Mouse (Mus musculus): ENCODE data around the gene Gm10220. TPM values are rescaled to one million over a fixed set of nuclear protein-coding genes. Genes with fewer than 3 reads are reported as not detected.
"Not testable (repeated sequence)": the region's sequence is repeated elsewhere in the genome, so short reads cannot be mapped to it uniquely, and the experiment has no call there.

Gene Gm10220
- polyA plus RNA-seq (2014; fragmentation: Nextera tagmentation; extraction: Ambion mirVana): 0.17 and 0.23 TPM in 2 replicates

DNA sequence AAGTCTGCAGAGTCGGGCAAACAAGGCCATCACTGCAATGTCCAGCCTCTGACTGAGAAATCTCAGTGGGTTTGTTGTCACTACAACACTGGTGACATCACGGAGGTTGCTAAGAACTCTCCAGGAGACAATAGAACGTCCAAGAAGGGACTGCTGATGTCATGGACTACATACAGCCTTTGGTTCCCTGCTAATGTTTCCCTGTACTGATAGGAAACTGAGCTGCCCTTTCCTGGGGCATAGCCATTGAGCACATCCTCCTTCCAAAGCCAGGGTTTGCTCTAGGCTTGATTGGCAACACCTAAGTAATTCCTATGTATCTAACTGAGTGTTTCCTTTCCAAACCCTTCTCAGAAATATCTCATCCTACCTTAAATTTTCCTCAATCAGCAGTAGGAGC lies at the start of gene Gm10220:
Gene Gm10220, minus strand, starts transcription at position 101 of the 400 bp plus-strand sequence.
- not testable (repeated sequence) for H3K4me1 ChIP-seq (ENCODE audit: control insufficient read depth, insufficient read depth, low read length); H3K4me3 ChIP-seq (ENCODE audit: low read depth, low read length); ATAC-seq (ENCODE audit: low read depth); H3K27me3 ChIP-seq (ENCODE audit: control insufficient read depth, insufficient read depth, low read length); H3K36me3 ChIP-seq (ENCODE audit: control insufficient read depth, insufficient read depth, low read length); H3K9me3 ChIP-seq (ENCODE audit: control insufficient read depth, low read length); H3K4me2 ChIP-seq (ENCODE audit: low read depth, low read length); H3K9ac ChIP-seq (replicated peaks; ENCODE audit: low read depth, low read length); H3K27ac ChIP-seq (ENCODE audit: low read depth, low read length)
- no CpG with 5 or more reads among the region's 3 CpGs for WGBS

DNA sequence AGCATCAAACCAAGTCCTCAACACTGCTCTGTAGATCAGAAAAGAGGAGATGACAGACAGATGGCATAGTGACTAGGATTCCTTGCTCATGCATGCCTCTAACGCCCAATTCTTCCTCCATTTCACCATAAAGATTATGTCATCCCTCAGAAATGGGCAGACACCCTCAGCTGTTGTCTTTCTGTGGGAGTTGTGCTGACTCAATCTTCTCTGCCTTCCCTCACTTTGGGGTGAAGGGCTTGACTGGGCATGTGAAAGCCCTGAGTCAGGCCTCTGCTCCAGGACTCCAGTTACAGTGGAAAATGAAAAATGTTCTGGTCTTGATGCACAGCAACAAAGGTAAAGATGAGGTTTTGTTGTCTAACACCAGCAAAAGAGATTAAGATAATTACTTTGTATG lies 48.6 kb upstream of the Gm10220 start:
- ATAC-seq (ENCODE audit: low read depth): no peak
- 76% methylated on average over 1 of the region's 1 CpGs for whole genome bisulfite sequencing
- H3K36me3 ChIP-seq (ENCODE audit: control insufficient read depth, insufficient read depth, low read length): no peaks in the 10 kb centered on the region
- no peaks in the 10 kb centered on the region for H3K9me3 ChIP-seq (ENCODE audit: control insufficient read depth, low read length)
- H3K4me2 ChIP-seq (ENCODE audit: low read depth, low read length): no peak overlapping the region
- H3K4me3 ChIP-seq (ENCODE audit: low read depth, low read length): no peak overlapping the region
- no peak overlapping the region for H3K27ac ChIP-seq (ENCODE audit: low read depth, low read length)
- no peaks in the 10 kb centered on the region for H3K4me1 ChIP-seq (ENCODE audit: control insufficient read depth, insufficient read depth, low read length)
- H3K27me3 ChIP-seq (ENCODE audit: control insufficient read depth, insufficient read depth, low read length): no peaks in the 10 kb centered on the region
- no peak overlapping the region for H3K9ac ChIP-seq (replicated peaks; ENCODE audit: low read depth, low read length)

GRCm38 (mm10) chr5:26165791-26166165 lies 44.6 kb upstream of the Gm10220 start:
- H3K27me3 ChIP-seq (ENCODE audit: control insufficient read depth, insufficient read depth, low read length): no peaks in the 10 kb centered on the region
- no peaks in the 10 kb centered on the region for H3K4me1 ChIP-seq (ENCODE audit: control insufficient read depth, insufficient read depth, low read length)
- no peak overlapping the region for H3K4me3 ChIP-seq (ENCODE audit: low read depth, low read length)
- no peak overlapping the region for H3K27ac ChIP-seq (ENCODE audit: low read depth, low read length)
- H3K36me3 ChIP-seq (ENCODE audit: control insufficient read depth, insufficient read depth, low read length): no peaks in the 10 kb centered on the region
- no peak for ATAC-seq (ENCODE audit: low read depth)
- H3K9me3 ChIP-seq (ENCODE audit: control insufficient read depth, low read length): no peaks in the 10 kb centered on the region
- no peak overlapping the region for H3K9ac ChIP-seq (replicated peaks; ENCODE audit: low read depth, low read length)
- 92% methylated on average over 5 of the region's 5 CpGs for WGBS
- no peak overlapping the region for H3K4me2 ChIP-seq (ENCODE audit: low read depth, low read length)

GRCm38 (mm10) chr5:26165036-26165790 lies 44.0 kb upstream of the Gm10220 start:
- no peaks in the 10 kb centered on the region for H3K4me1 ChIP-seq (ENCODE audit: control insufficient read depth, insufficient read depth, low read length)
- 81% methylated on average over 8 of the region's 8 CpGs for WGBS
- no peak overlapping the region for H3K4me2 ChIP-seq (ENCODE audit: low read depth, low read length)
- ATAC-seq (ENCODE audit: low read depth): no peak
- H3K4me3 ChIP-seq (ENCODE audit: low read depth, low read length): no peak overlapping the region
- H3K36me3 ChIP-seq (ENCODE audit: control insufficient read depth, insufficient read depth, low read length): no peaks in the 10 kb centered on the region
- H3K27ac ChIP-seq (ENCODE audit: low read depth, low read length): no peak overlapping the region
- H3K9me3 ChIP-seq (ENCODE audit: control insufficient read depth, low read length): no peaks in the 10 kb centered on the region
- no peaks in the 10 kb centered on the region for H3K27me3 ChIP-seq (ENCODE audit: control insufficient read depth, insufficient read depth, low read length)
- no peak overlapping the region for H3K9ac ChIP-seq (replicated peaks; ENCODE audit: low read depth, low read length)

- no peaks in the 10 kb centered on the region for H3K4me1 ChIP-seq (ENCODE audit: control insufficient read depth, insufficient read depth, low read length)
- ATAC-seq (ENCODE audit: low read depth): no peak
- H3K9ac ChIP-seq (replicated peaks; ENCODE audit: low read depth, low read length): no peak overlapping the region
- H3K27me3 ChIP-seq (ENCODE audit: control insufficient read depth, insufficient read depth, low read length): no peaks in the 10 kb centered on the region
- 81% methylated on average over 10 of the region's 10 CpGs for WGBS
- H3K27ac ChIP-seq (ENCODE audit: low read depth, low read length): no peak overlapping the region
- no peaks in the 10 kb centered on the region for H3K9me3 ChIP-seq (ENCODE audit: control insufficient read depth, low read length)
- no peak overlapping the region for H3K4me3 ChIP-seq (ENCODE audit: low read depth, low read length)
- H3K36me3 ChIP-seq (ENCODE audit: control insufficient read depth, insufficient read depth, low read length): no peaks in the 10 kb centered on the region
- H3K4me2 ChIP-seq (ENCODE audit: low read depth, low read length): no peak overlapping the region
These were observed 36.4 kb upstream of the Gm10220 start for GRCm38 (mm10) chr5:26157396-26158170.

GRCm38 (mm10) chr5:26142891-26143290 lies 21.7 kb upstream of the Gm10220 start:
- peak; percentile 93 for ATAC-seq (ENCODE audit: low read depth)
- H3K36me3 ChIP-seq (ENCODE audit: control insufficient read depth, insufficient read depth, low read length): no peaks in the 10 kb centered on the region
- no peak overlapping the region for H3K4me3 ChIP-seq (ENCODE audit: low read depth, low read length)
- no peak overlapping the region for H3K4me2 ChIP-seq (ENCODE audit: low read depth, low read length)
- H3K9me3 ChIP-seq (ENCODE audit: control insufficient read depth, low read length): no peaks in the 10 kb centered on the region
- H3K4me1 ChIP-seq (ENCODE audit: control insufficient read depth, insufficient read depth, low read length): no peaks in the 10 kb centered on the region
- H3K9ac ChIP-seq (replicated peaks; ENCODE audit: low read depth, low read length): no peak overlapping the region
- WGBS: 39% methylated on average over 6 of the region's 6 CpGs
- H3K27me3 ChIP-seq (ENCODE audit: control insufficient read depth, insufficient read depth, low read length): no peaks in the 10 kb centered on the region
- no peak overlapping the region for H3K27ac ChIP-seq (ENCODE audit: low read depth, low read length)

GRCm38 (mm10) chr5:26105262-26105661 lies 16.0 kb downstream of the Gm10220 start, which contains the start of gene 5031410I06Rik:
Gene 5031410I06Rik (minus strand): TSS chr5:26105362.
- WGBS: no CpG with 5 or more reads among the region's 3 CpGs
- not testable (repeated sequence) for H3K36me3 ChIP-seq (ENCODE audit: control insufficient read depth, insufficient read depth, low read length); H3K4me3 ChIP-seq (ENCODE audit: low read depth, low read length); H3K4me2 ChIP-seq (ENCODE audit: low read depth, low read length); H3K27ac ChIP-seq (ENCODE audit: low read depth, low read length); H3K27me3 ChIP-seq (ENCODE audit: control insufficient read depth, insufficient read depth, low read length); H3K4me1 ChIP-seq (ENCODE audit: control insufficient read depth, insufficient read depth, low read length); ATAC-seq (ENCODE audit: low read depth); H3K9ac ChIP-seq (replicated peaks; ENCODE audit: low read depth, low read length); H3K9me3 ChIP-seq (ENCODE audit: control insufficient read depth, low read length)

- H3K36me3 ChIP-seq (ENCODE audit: control insufficient read depth, insufficient read depth, low read length); H3K4me3 ChIP-seq (ENCODE audit: low read depth, low read length); H3K27ac ChIP-seq (ENCODE audit: low read depth, low read length); ATAC-seq (ENCODE audit: low read depth); H3K9ac ChIP-seq (replicated peaks; ENCODE audit: low read depth, low read length); H3K9me3 ChIP-seq (ENCODE audit: control insufficient read depth, low read length); H3K4me2 ChIP-seq (ENCODE audit: low read depth, low read length); H3K4me1 ChIP-seq (ENCODE audit: control insufficient read depth, insufficient read depth, low read length); H3K27me3 ChIP-seq (ENCODE audit: control insufficient read depth, insufficient read depth, low read length): not testable (repeated sequence)
- WGBS: 91% methylated on average over 1 of the region's 1 CpGs
These were observed 32.0 kb downstream of the Gm10220 start, which contains the start of gene Gm10471 for GRCm38 (mm10) chr5:26089191-26089590. Gene Gm10471 (minus strand): TSS chr5:26089291.

- ATAC-seq (ENCODE audit: low read depth): not testable (repeated sequence)
These were observed 42.2 kb downstream of the Gm10220 start for GRCm38 (mm10) chr5:26079023-26079422.

More at GRCm38 (mm10) chr5:26079023-26079422, 42.2 kb downstream of the Gm10220 start:
- H3K9ac ChIP-seq (replicated peaks; ENCODE audit: low read depth, low read length); H3K36me3 ChIP-seq (ENCODE audit: control insufficient read depth, insufficient read depth, low read length); H3K4me1 ChIP-seq (ENCODE audit: control insufficient read depth, insufficient read depth, low read length); H3K4me3 ChIP-seq (ENCODE audit: low read depth, low read length); H3K4me2 ChIP-seq (ENCODE audit: low read depth, low read length); H3K27ac ChIP-seq (ENCODE audit: low read depth, low read length); H3K27me3 ChIP-seq (ENCODE audit: control insufficient read depth, insufficient read depth, low read length); H3K9me3 ChIP-seq (ENCODE audit: control insufficient read depth, low read length): not testable (repeated sequence)

Measured in neural tube, embryonic 14.5 days (tissue).